Mouse (Mus musculus) erythroblast, embryonic 14.5 days (primary cell): ENCODE measurements around the gene Dscam.

Experiments
- GATA1 ChIP-seq: IDR thresholded peaks from 2 replicates; pipeline ENCODE4 v1.6.1; 2012; ENCODE audit warnings: low read length, inconsistent platforms, mixed read lengths
- TAL1 ChIP-seq: IDR thresholded peaks from 3 replicates; pipeline ENCODE4 v1.6.1; 2012; ENCODE audit warnings: low read length, inconsistent platforms, mixed read lengths

- no peak for TF ChIP-seq TAL1
- no peak for TF ChIP-seq GATA1
These were observed 610.8 kb downstream of the Dscam start for GRCm38 (mm10) chr16:96559796-96560195.
